Mouse (Mus musculus): Measurements from ENCODE around the gene Prim2.

Gene Prim2

GRCm38 (mm10) chr1:33599698-33600097, 69.9 kb downstream of the Prim2 start:
- DNase-seq, result no peak

GRCm38 (mm10) chr1:33599019-33599667, 70.5 kb downstream of the Prim2 start:
- DNase-seq, result no peak

GRCm38 (mm10) chr1:33597043-33597442, 72.6 kb downstream of the Prim2 start:
- DNase-seq, result no peak

GRCm38 (mm10) chr1:33595936-33596335, 73.7 kb downstream of the Prim2 start:
- no peak for DNase-seq

- no peak for DNase-seq
These were observed 74.6 kb downstream of the Prim2 start for GRCm38 (mm10) chr1:33594966-33595365.

GRCm38 (mm10) chr1:33593718-33594388, 75.7 kb downstream of the Prim2 start:
- no peak for DNase-seq

- no peak for DNase-seq
These were observed 77.5 kb downstream of the Prim2 start for GRCm38 (mm10) chr1:33591997-33592608.

- no peak for DNase-seq
These were observed 78.8 kb downstream of the Prim2 start for GRCm38 (mm10) chr1:33590556-33591411.

GRCm38 (mm10) chr1:33589531-33589930, 80.1 kb downstream of the Prim2 start:
- no peak for DNase-seq

GRCm38 (mm10) chr1:33588557-33588956, 81.0 kb downstream of the Prim2 start:
- DNase-seq, result no peak

- no peak for DNase-seq
These were observed 85.0 kb downstream of the Prim2 start for GRCm38 (mm10) chr1:33584590-33584978.

GRCm38 (mm10) chr1:33583817-33584589, 85.6 kb downstream of the Prim2 start:
- no peak for DNase-seq

- no peak for DNase-seq
These were observed 91.0 kb downstream of the Prim2 start for GRCm38 (mm10) chr1:33578593-33578992.

GRCm38 (mm10) chr1:33574459-33574858, 95.1 kb downstream of the Prim2 start:
- DNase-seq, result no peak

GRCm38 (mm10) chr1:33565764-33566401, 103.7 kb downstream of the Prim2 start:
- DNase-seq, result no peak

- no peak for DNase-seq
These were observed 105.6 kb downstream of the Prim2 start for GRCm38 (mm10) chr1:33564032-33564431.

- DNase-seq, result no peak
These were observed 106.0 kb downstream of the Prim2 start for GRCm38 (mm10) chr1:33563611-33564010.

GRCm38 (mm10) chr1:33556638-33557037, 113.0 kb downstream of the Prim2 start:
- no peak for DNase-seq

- no peak for DNase-seq
These were observed 114.0 kb downstream of the Prim2 start for GRCm38 (mm10) chr1:33555626-33556025.

- DNase-seq, result no peak
These were observed 118.2 kb downstream of the Prim2 start for GRCm38 (mm10) chr1:33551350-33551749.

- DNase-seq, result no peak
These were observed 127.9 kb downstream of the Prim2 start for GRCm38 (mm10) chr1:33541708-33542107.

GRCm38 (mm10) chr1:33537948-33538347, 131.6 kb downstream of the Prim2 start:
- no peak for DNase-seq

Measured in lung, postnatal 4 days (tissue).